Mouse (Mus musculus): ENCODE results near the gene Upk1b. TPM values are rescaled to one million over a fixed set of nuclear protein-coding genes. Genes with fewer than 3 reads are reported as not detected.

The Upk1b gene
- polyA plus RNA-seq, 1 experiment from 2014 or later, result 0.16 TPM

GRCm38 (mm10) chr16:38767761-38768160, 32.4 kb downstream of the Upk1b start:
- H3K9ac ChIP-seq, result no peak overlapping the region
- no peak overlapping the region for H3K27ac ChIP-seq
- no peak for DNase-seq (ENCODE audit: low spot score)
- no peaks in the 10 kb centered on the region for H3K4me1 ChIP-seq (replicated peaks; ENCODE audit: control insufficient read depth, insufficient read depth, low read length)
- no peaks in the 10 kb centered on the region for H3K9me3 ChIP-seq (ENCODE audit: control insufficient read depth, low read length)
- WGBS, result 81% methylated on average over 8 of the region's 8 CpGs
- H3K4me2 ChIP-seq (replicated peaks), result no peak overlapping the region
- no peak for ATAC-seq (ENCODE audit: low FRiP score)
- H3K36me3 ChIP-seq (replicated peaks; ENCODE audit: control insufficient read depth, insufficient read depth), result peaks cover 58% of the 10 kb centered on the region
- no peak overlapping the region for H3K4me3 ChIP-seq (replicated peaks; ENCODE audit: low read length)
- no peaks in the 10 kb centered on the region for H3K27me3 ChIP-seq (ENCODE audit: control insufficient read depth, insufficient read depth, low read length)

DNA sequence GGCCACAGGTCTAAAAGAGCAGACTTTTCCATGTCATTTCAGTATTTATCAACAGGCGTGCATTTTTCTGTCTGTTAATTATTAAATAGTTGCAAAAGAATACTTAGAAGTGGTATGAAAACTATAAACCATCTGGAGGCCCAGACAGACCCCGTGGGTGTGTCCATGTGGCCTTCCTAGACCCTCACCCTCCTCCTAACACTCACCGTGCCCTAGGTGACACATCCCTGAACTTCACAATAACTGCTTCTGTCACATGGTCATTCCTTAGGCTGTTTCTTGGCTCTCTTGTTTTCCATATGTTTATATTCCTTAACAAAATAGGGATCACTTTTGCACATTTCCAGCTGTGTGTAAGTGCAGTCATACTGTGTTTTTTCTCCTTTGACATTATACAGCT, 33.5 kb downstream of the Upk1b start:
- Histone ChIP-seq H3K4me2 (replicated peaks) (no peak overlapping the region), H3K4me1 (replicated peaks; ENCODE audit: control insufficient read depth, insufficient read depth, low read length) (no peaks in the 10 kb centered on the region), H3K27ac (no peak overlapping the region), H3K36me3 (replicated peaks; ENCODE audit: control insufficient read depth, insufficient read depth) (peaks cover 58% of the 10 kb centered on the region), H3K9me3 (ENCODE audit: control insufficient read depth, low read length) (no peaks in the 10 kb centered on the region), H3K4me3 (replicated peaks; ENCODE audit: low read length) (no peak overlapping the region), H3K27me3 (ENCODE audit: control insufficient read depth, insufficient read depth, low read length) (no peaks in the 10 kb centered on the region), H3K9ac (no peak overlapping the region)
- DNase-seq (ENCODE audit: low spot score), result no peak
- whole genome bisulfite sequencing, result 69% methylated on average over 3 of the region's 3 CpGs
- no peak for ATAC-seq (ENCODE audit: low FRiP score)

DNA sequence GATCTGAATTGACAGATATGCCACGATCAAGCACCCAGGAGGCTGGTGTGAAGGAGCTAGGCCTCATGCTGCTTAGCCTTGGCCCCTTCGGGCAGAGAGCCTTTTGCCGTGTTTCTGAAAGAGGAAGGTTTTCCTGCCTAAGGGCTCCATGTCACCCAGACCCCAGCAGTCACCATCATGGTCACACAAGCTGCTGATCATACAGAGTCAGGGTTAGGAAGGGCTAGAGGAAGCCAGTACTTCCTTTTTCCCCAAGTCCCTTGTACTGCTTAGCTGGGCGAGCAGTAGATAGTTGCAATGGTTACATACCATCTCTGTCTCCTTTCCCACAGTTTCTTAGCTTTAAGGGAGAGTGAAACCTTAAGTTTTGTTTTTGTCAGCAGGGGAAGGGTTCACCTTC, 36.6 kb downstream of the Upk1b start:
- Histone ChIP-seq H3K36me3 (replicated peaks; ENCODE audit: control insufficient read depth, insufficient read depth) (peaks cover 56% of the 10 kb centered on the region), H3K27ac (no peak overlapping the region), H3K4me3 (replicated peaks; ENCODE audit: low read length) (no peak overlapping the region), H3K4me2 (replicated peaks) (no peak overlapping the region), H3K4me1 (replicated peaks; ENCODE audit: control insufficient read depth, insufficient read depth, low read length) (no peaks in the 10 kb centered on the region), H3K9ac (no peak overlapping the region), H3K9me3 (ENCODE audit: control insufficient read depth, low read length) (no peaks in the 10 kb centered on the region), H3K27me3 (ENCODE audit: control insufficient read depth, insufficient read depth, low read length) (no peaks in the 10 kb centered on the region)
- DNase-seq (ENCODE audit: low spot score), result no peak
- ATAC-seq (ENCODE audit: low FRiP score), result no peak
- 81% methylated on average over 4 of the region's 4 CpGs for WGBS

DNA sequence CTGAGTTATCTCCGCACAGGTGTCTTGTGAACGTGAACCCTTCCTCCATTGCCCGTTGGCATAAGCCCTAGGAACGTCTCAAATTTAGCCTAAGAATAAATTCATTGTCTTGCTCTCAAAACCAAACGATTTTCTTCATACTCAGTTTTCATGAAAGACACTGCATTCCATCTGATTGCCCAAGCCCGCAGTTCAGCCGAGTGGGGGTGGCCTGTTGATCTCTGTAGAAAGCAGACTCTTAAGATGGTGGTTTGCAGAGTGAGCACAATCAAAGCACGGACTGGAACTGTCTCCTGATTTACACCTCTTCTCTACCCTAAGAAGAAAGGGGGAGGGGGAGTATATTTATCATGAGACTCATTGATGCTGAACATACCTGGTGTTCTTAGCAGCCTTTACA, 37.7 kb downstream of the Upk1b start:
- ATAC-seq (ENCODE audit: low FRiP score), result no peak
- Histone ChIP-seq H3K27me3 (ENCODE audit: control insufficient read depth, insufficient read depth, low read length) (no peaks in the 10 kb centered on the region), H3K27ac (no peak overlapping the region), H3K36me3 (replicated peaks; ENCODE audit: control insufficient read depth, insufficient read depth) (peaks cover 56% of the 10 kb centered on the region), H3K4me1 (replicated peaks; ENCODE audit: control insufficient read depth, insufficient read depth, low read length) (no peaks in the 10 kb centered on the region), H3K4me2 (replicated peaks) (no peak overlapping the region), H3K9ac (no peak overlapping the region), H3K9me3 (ENCODE audit: control insufficient read depth, low read length) (no peaks in the 10 kb centered on the region), H3K4me3 (replicated peaks; ENCODE audit: low read length) (no peak overlapping the region)
- no peak for DNase-seq (ENCODE audit: low spot score)
- WGBS, result 88% methylated on average over 8 of the region's 8 CpGs

- ATAC-seq (ENCODE audit: low FRiP score) (no peak), DNase-seq (ENCODE audit: low spot score) (no peak)
- Histone ChIP-seq H3K27ac (no peak overlapping the region), H3K9me3 (ENCODE audit: control insufficient read depth, low read length) (no peaks in the 10 kb centered on the region), H3K9ac (no peak overlapping the region), H3K27me3 (ENCODE audit: control insufficient read depth, insufficient read depth, low read length) (no peaks in the 10 kb centered on the region), H3K36me3 (replicated peaks; ENCODE audit: control insufficient read depth, insufficient read depth) (peaks cover 56% of the 10 kb centered on the region), H3K4me3 (replicated peaks; ENCODE audit: low read length) (no peak overlapping the region), H3K4me2 (replicated peaks) (no peak overlapping the region), H3K4me1 (replicated peaks; ENCODE audit: control insufficient read depth, insufficient read depth, low read length) (no peaks in the 10 kb centered on the region)
- 84% methylated on average over 5 of the region's 5 CpGs for WGBS
These were observed 38.2 kb downstream of the Upk1b start for GRCm38 (mm10) chr16:38761972-38762371.

DNA sequence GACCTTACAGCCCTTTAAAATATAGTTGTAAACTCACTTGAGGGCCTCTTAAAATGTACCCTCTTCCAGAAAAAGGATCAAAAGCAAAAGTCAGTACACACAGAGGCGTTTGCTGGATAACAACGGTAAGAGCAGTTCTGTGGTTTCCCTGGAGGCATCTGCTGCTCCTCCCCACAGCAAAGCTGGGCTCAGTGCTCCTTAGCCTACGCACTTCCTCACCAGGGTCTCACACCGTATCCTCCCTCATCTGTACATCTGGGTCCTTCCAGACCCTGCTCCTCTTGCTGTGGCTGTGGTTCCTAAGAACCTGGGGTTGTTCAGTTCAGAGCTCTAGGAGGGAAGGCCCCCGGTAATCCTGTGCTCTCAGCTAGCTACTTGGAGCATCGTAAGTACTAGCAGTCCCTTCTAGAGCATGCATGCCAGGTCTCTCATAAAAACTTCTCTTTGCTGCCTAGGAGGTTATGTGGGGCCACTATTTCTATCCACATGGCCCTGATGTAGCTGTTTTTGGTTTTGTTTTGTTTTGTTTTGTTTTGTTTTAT, 39.2 kb downstream of the Upk1b start:
- no peak overlapping the region for H3K4me3 ChIP-seq (replicated peaks; ENCODE audit: low read length)
- H3K27ac ChIP-seq, result no peak overlapping the region
- ATAC-seq (ENCODE audit: low FRiP score) (no peak), DNase-seq (ENCODE audit: low spot score) (no peak)
- H3K36me3 ChIP-seq (replicated peaks; ENCODE audit: control insufficient read depth, insufficient read depth), result peaks cover 47% of the 10 kb centered on the region
- no peak overlapping the region for H3K4me2 ChIP-seq (replicated peaks)
- no peaks in the 10 kb centered on the region for H3K9me3 ChIP-seq (ENCODE audit: control insufficient read depth, low read length)
- WGBS, result 88% methylated on average over 6 of the region's 6 CpGs
- no peak overlapping the region for H3K9ac ChIP-seq
- no peaks in the 10 kb centered on the region for H3K27me3 ChIP-seq (ENCODE audit: control insufficient read depth, insufficient read depth, low read length)
- no peaks in the 10 kb centered on the region for H3K4me1 ChIP-seq (replicated peaks; ENCODE audit: control insufficient read depth, insufficient read depth, low read length)

- no peak for DNase-seq (ENCODE audit: low spot score)
- 96% methylated on average over 5 of the region's 5 CpGs for WGBS
- Histone ChIP-seq H3K4me2 (replicated peaks) (no peak overlapping the region), H3K36me3 (replicated peaks; ENCODE audit: control insufficient read depth, insufficient read depth) (peaks cover 42% of the 10 kb centered on the region), H3K9me3 (ENCODE audit: control insufficient read depth, low read length) (no peaks in the 10 kb centered on the region), H3K27me3 (ENCODE audit: control insufficient read depth, insufficient read depth, low read length) (no peaks in the 10 kb centered on the region), H3K9ac (no peak overlapping the region), H3K4me1 (replicated peaks; ENCODE audit: control insufficient read depth, insufficient read depth, low read length) (no peaks in the 10 kb centered on the region), H3K27ac (no peak overlapping the region), H3K4me3 (replicated peaks; ENCODE audit: low read length) (no peak overlapping the region)
- no peak for ATAC-seq (ENCODE audit: low FRiP score)
These were observed 39.9 kb downstream of the Upk1b start for GRCm38 (mm10) chr16:38760239-38760638.

DNA sequence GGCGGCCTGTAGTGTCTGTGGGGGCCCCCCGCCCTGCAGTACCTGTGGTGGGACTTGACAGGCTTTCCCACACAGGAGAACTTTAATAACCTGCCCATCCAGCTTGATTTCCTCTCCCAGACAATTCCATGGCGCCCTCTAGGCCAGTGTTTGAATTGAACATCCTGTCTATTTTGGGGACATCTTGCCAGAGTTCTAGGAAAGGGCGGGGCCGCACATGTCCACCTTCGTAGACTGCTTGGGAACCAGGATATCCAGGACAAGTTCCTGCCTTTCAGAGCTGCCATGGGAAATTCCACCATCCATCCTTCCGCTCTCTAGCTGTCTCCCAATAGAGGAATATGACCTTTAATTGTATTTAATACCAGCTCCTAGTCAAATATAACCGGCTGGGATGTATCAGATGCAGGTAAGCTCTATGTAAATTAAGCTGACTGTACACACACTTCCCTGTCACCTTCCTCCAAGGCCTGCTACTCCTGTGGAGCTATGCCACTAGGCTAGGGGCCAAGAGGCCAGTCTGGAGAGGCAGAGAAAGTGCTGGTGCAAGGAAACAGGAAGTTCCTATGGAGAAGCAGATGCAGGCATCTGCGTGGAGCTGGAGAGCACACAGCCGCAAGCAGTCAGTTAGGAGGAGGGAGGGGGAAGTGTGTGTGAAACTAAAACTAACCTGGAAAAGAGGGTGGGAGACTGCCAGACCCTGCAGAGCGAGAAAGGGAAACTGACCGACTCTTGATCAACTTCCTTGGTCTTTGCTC, 41.8 kb downstream of the Upk1b start:
- no peak overlapping the region for H3K4me3 ChIP-seq (replicated peaks; ENCODE audit: low read length)
- H3K9me3 ChIP-seq (ENCODE audit: control insufficient read depth, low read length), result no peaks in the 10 kb centered on the region
- H3K4me1 ChIP-seq (replicated peaks; ENCODE audit: control insufficient read depth, insufficient read depth, low read length), result no peaks in the 10 kb centered on the region
- peaks cover 27% of the 10 kb centered on the region for H3K36me3 ChIP-seq (replicated peaks; ENCODE audit: control insufficient read depth, insufficient read depth)
- no peak overlapping the region for H3K9ac ChIP-seq
- no peak for DNase-seq (ENCODE audit: low spot score)
- H3K27ac ChIP-seq, result no peak overlapping the region
- no peaks in the 10 kb centered on the region for H3K27me3 ChIP-seq (ENCODE audit: control insufficient read depth, insufficient read depth, low read length)
- WGBS, result 85% methylated on average over 12 of the region's 12 CpGs
- H3K4me2 ChIP-seq (replicated peaks), result no peak overlapping the region
- no peak for ATAC-seq (ENCODE audit: low FRiP score)

GRCm38 (mm10) chr16:38757626-38758025, 42.5 kb downstream of the Upk1b start:
- no peak overlapping the region for H3K4me2 ChIP-seq (replicated peaks)
- H3K4me3 ChIP-seq (replicated peaks; ENCODE audit: low read length), result no peak overlapping the region
- H3K27me3 ChIP-seq (ENCODE audit: control insufficient read depth, insufficient read depth, low read length), result no peaks in the 10 kb centered on the region
- peaks cover 22% of the 10 kb centered on the region for H3K36me3 ChIP-seq (replicated peaks; ENCODE audit: control insufficient read depth, insufficient read depth)
- DNase-seq (ENCODE audit: low spot score), result no peak
- no peaks in the 10 kb centered on the region for H3K4me1 ChIP-seq (replicated peaks; ENCODE audit: control insufficient read depth, insufficient read depth, low read length)
- WGBS, result 96% methylated on average over 19 of the region's 19 CpGs
- H3K27ac ChIP-seq, result no peak overlapping the region
- H3K9me3 ChIP-seq (ENCODE audit: control insufficient read depth, low read length), result no peaks in the 10 kb centered on the region
- ATAC-seq (ENCODE audit: low FRiP score), result no peak
- H3K9ac ChIP-seq, result no peak overlapping the region

Data from hindbrain, embryonic 14.5 days (tissue).